Mouse (Mus musculus) forebrain, embryonic 14.5 days (tissue): ENCODE results near the gene Tesk1. TPM values are rescaled to one million over a fixed set of nuclear protein-coding genes. Genes with fewer than 3 reads are reported as not detected.

Experiments
- ATAC-seq: fragments of 200-750 bp; cut with Nextera tagmentation; 2 replicates; pipeline ENCODE4 v1.8.0; 2017; ENCODE audit warnings: mild to moderate bottlenecking, moderate library complexity
- DNase-seq: peaks from one replicate; pipeline ENCODE4 v3.0.0-alpha.2; 2015; ENCODE audit warnings: low spot score
- H3K27ac ChIP-seq: fragments of 300-500 bp; sonication (generic); 2 replicates; pipeline ENCODE4 v1.5.1; 2014; ENCODE audit warnings: low read depth, mild to moderate bottlenecking, control low read depth, low read length, moderate library complexity
- H3K27me3 ChIP-seq: fragments of 300-500 bp; sonication (generic); replicated peaks from 2 replicates; pipeline ENCODE4 v1.6.1; 2014; ENCODE audit warnings: low read length, control low read depth, mixed read lengths; ENCODE audit not compliant: control insufficient read depth, insufficient read depth
- H3K36me3 ChIP-seq: fragments of 300-500 bp; sonication (generic); 2 replicates; pipeline ENCODE4 v1.6.1; 2014; ENCODE audit warnings: low read length, control low read depth; ENCODE audit not compliant: control insufficient read depth, insufficient read depth
- H3K4me1 ChIP-seq: fragments of 300-500 bp; sonication (generic); 2 replicates; pipeline ENCODE4 v1.6.1; 2014; ENCODE audit warnings: antibody characterized with exemption, low read length, control low read depth; ENCODE audit not compliant: control insufficient read depth, insufficient read depth
- H3K4me2 ChIP-seq: fragments of 300-500 bp; sonication (generic); 2 replicates; pipeline ENCODE4 v1.6.1; 2014; ENCODE audit warnings: mild to moderate bottlenecking, control low read depth, low read length
- H3K4me3 ChIP-seq: fragments of 300-500 bp; sonication (generic); 2 replicates; pipeline ENCODE4 v1.5.1; 2014; ENCODE audit warnings: low read depth, low read length, control low read depth
- H3K9ac ChIP-seq: fragments of 300-500 bp; sonication (generic); 2 replicates; pipeline ENCODE4 v1.6.1; 2014; ENCODE audit warnings: mild to moderate bottlenecking, low read length, control low read depth, moderate library complexity
- H3K9me3 ChIP-seq: fragments of 300-500 bp; sonication (generic); replicated peaks from 2 replicates; pipeline ENCODE4 v1.6.1; 2016; ENCODE audit warnings: low read length, control low read depth, mixed read lengths; ENCODE audit not compliant: control insufficient read depth
- WGBS: fragments of 180-500 bp; shearing (Covaris S2); extraction: QIAGEN DNeasy Blood & Tissue Kit; methylation state at CpG from one replicate; pipeline ENCODE4 v1.1.7; 2014; 5-methylcytosine and 5-hydroxymethylcytosine counted together
- polyA plus RNA-seq: library from polyadenylated mRNA; unstranded; fragments of >200 nt; fragmentation: Nextera tagmentation; extraction: Ambion mirVana; gene quantifications from 2 replicates; pipeline ENCODE4 v1.2.1, GENCODE M21; 2014

Tesk1 gene
- polyA plus RNA-seq, 1 experiment from 2014 or later, result 10.2 TPM

DNA sequence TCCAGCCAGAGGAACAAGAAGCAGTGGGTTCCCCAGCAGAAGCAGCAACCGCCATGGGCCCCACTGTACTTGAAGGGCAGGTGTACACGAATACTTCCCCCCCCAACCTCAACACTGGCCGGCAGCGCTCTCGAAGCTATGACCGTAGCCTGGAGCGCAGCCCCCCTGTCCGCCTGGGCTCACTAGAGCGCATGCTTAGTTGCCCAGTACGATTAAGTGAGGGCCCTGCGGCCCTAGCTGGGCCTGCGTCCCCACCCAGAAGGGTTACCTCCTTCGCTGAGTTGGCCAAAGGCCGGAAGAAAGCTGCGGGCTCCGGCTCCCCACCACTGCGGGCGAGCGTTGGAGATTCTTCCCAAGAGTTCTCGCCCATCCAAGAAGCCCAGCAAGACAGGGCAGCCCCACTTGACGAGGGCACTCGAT, 25.7 kb upstream of the Tesk1 start:
- H3K27ac ChIP-seq, result no peak overlapping the region
- DNase-seq, result no peak
- no peak overlapping the region for H3K4me3 ChIP-seq
- no peaks in the 10 kb centered on the region for H3K9me3 ChIP-seq
- H3K4me2 ChIP-seq, result no peak overlapping the region
- ATAC-seq, result no peak
- H3K9ac ChIP-seq, result no peak overlapping the region
- WGBS, result 96% methylated on average over 22 of the region's 22 CpGs
- no peaks in the 10 kb centered on the region for H3K4me1 ChIP-seq
- H3K27me3 ChIP-seq, result no peaks in the 10 kb centered on the region
- H3K36me3 ChIP-seq, result peaks cover 47% of the 10 kb centered on the region

DNA sequence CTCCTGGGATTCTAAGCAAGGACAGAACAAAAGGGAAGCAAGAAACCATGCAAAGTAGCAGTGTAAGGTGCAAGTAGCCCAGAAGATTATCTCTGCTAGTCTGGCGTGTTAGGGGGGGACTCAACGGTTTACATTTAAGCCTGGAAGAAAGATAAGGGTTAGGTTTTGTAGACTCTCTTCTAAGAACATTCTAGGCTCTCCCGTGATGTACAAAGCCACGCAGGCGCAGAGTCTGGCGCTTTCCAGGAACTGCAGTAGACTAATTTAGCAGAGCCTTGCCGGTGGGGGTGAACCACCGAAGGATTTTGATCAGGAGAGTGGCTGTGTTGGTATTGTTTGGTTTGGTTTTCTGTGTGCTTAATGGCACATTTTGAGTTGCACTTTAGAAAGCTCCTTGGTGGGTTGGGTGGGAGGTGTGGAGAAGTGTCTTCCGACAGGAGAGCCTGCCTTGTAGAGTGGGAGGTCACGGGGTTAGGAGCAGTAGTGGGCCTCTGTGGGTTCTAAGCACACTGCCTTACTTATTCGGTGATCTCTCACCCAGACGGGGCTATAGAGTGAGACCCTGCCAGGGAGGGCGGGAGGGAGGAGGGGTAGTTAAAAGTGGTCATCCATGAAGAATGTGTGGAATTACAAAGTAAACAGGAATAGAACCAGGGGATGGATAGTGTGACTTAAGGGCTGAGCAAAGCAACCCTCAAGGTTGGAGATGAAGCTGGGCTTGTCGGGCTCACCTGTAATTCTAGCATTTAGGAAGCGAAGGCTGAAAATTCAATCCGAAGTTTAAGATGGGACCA, 24.3 kb upstream of the Tesk1 start:
- no peak overlapping the region for H3K9ac ChIP-seq
- H3K4me3 ChIP-seq, result no peak overlapping the region
- H3K4me1 ChIP-seq, result no peaks in the 10 kb centered on the region
- no peaks in the 10 kb centered on the region for H3K27me3 ChIP-seq
- no peak overlapping the region for H3K27ac ChIP-seq
- WGBS, result 93% methylated on average over 16 of the region's 16 CpGs
- no peak overlapping the region for H3K4me2 ChIP-seq
- DNase-seq (no peak), ATAC-seq (no peak)
- peaks cover 56% of the 10 kb centered on the region for H3K36me3 ChIP-seq
- no peaks in the 10 kb centered on the region for H3K9me3 ChIP-seq

DNA sequence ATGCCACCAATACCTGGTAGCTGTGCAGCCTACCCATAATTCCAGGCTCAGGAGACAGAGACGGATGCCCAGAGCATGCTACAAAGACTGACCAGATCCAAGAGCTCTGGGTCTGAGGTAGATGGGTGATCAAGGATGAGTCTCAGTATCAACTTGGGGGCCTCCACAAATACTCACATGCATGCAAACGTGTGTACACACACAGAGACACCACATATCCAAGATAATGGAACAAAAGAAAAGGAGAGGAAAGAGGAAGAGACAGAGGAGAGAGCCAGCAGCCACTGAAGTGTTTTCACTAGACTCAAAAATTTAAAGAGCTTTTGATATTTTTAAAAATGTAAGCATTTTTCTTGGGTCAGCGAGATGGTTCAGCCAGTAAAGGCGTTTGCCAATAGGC, 23.3 kb upstream of the Tesk1 start:
- no peaks in the 10 kb centered on the region for H3K9me3 ChIP-seq
- H3K27me3 ChIP-seq, result 0 out of 2 replicates have a peak, but pooled peaks cover 2% of the 10 kb centered on the region
- no peak overlapping the region for H3K27ac ChIP-seq
- H3K9ac ChIP-seq, result peak overlapping the region; percentile 8; the same call in 1 of the 2 replicates
- H3K4me2 ChIP-seq, result no peak overlapping the region
- DNase-seq, result no peak
- H3K4me1 ChIP-seq, result no peaks in the 10 kb centered on the region
- H3K36me3 ChIP-seq, result peaks cover 66% of the 10 kb centered on the region
- WGBS, result 75% methylated on average over 4 of the region's 4 CpGs
- H3K4me3 ChIP-seq, result no peak overlapping the region
- ATAC-seq, result no peak

DNA sequence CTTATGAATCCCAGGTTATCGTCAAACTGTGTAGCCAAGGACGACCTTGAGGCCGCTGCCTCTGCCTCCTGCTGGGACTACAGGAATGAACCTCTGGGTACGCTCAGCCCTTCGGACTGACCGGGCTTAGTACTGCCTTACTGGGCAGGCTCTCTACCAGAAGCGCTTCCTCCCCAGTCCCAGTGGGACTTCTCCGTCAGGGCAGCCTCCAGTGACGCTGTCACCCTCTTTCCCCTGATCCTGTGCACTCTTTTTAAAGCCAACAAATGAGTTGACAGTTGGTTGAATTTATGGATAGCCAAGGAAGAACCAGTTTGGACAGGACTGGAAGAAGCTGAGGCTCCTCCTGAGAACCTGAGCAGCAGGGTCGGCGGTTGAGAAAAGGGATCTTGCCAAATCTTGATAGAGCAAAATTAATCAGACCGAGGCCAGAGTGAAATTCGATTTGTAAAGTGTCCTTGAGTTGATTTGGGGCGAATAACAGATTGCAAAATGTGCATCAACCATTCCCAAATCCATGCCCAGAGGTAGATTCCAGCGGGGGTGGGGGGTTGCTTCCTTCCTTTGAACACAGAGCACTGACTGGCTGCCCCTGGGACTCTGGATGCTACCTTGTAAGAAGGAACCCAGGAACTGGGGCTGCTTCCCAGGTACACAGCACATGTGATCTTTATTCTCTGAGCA, 22.6 kb upstream of the Tesk1 start:
- no peaks in the 10 kb centered on the region for H3K4me1 ChIP-seq
- no peak overlapping the region for H3K9ac ChIP-seq
- no peak for ATAC-seq

DNA sequence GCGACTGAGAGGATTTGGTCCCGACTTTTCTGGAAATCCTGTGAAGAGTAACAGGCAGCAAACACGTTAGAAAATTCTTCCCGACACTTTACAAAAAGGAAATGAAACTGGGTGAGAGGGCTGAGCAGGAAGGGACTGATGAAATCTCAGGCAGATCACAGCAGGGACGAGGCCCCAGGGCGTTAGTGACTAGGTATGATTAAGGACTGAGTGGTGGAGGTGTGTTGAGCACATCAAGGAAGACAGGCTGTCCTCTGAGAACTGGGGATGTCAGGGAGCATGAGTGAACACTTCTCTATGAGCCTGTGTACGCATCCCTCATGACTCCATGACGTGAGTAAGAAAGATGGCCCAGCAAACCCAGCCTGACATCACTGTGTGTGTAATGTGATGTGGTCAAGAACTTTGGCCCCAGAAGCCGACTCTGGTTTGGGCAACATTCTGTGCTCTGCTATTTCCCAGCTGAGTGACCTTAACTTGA, 21.9 kb upstream of the Tesk1 start:
- Histone ChIP-seq H3K4me2 (no peak overlapping the region), H3K4me3 (no peak overlapping the region), H3K4me1 (no peaks in the 10 kb centered on the region), H3K27me3 (0 out of 2 replicates have a peak, but pooled peaks cover 11% of the 10 kb centered on the region), H3K9ac (no peak overlapping the region), H3K36me3 (peaks cover 72% of the 10 kb centered on the region), H3K9me3 (no peaks in the 10 kb centered on the region), H3K27ac (no peak overlapping the region)
- DNase-seq, result no peak
- no peak for ATAC-seq
- 72% methylated on average over 9 of the region's 9 CpGs for WGBS

More for the DNA sequence above, 22.6 kb upstream of the Tesk1 start:
- Histone ChIP-seq H3K36me3 (peaks cover 72% of the 10 kb centered on the region), H3K27ac (no peak overlapping the region), H3K4me3 (no peak overlapping the region), H3K27me3 (0 out of 2 replicates have a peak, but pooled peaks cover 6% of the 10 kb centered on the region), H3K9me3 (no peaks in the 10 kb centered on the region), H3K4me2 (no peak overlapping the region)
- no peak for DNase-seq
- 65% methylated on average over 15 of the region's 15 CpGs for WGBS

DNA sequence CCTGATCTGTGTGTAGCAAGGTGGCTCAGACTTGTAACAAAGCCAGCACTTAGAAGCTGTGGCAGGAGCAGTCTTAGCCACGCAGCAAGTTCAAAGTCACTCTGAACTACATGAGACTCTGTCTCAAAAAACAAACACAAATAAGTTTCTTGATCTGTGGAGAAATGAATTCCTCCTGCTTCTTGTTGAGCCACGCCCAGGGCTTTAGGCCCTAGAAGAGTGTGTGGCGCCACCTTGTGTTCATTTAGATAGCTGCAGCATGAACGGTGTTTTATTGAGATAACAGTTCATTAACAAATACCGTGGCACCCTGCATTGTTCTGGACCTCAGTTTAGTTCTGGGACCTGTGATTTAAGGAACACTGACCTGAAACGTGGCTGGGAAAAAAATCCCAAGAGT, 21.4 kb upstream of the Tesk1 start:
- Histone ChIP-seq H3K4me2 (no peak overlapping the region), H3K4me1 (no peaks in the 10 kb centered on the region), H3K36me3 (peaks cover 72% of the 10 kb centered on the region), H3K9ac (no peak overlapping the region), H3K27me3 (peaks cover 15% of the 10 kb centered on the region), H3K27ac (no peak overlapping the region), H3K9me3 (no peaks in the 10 kb centered on the region), H3K4me3 (no peak overlapping the region)
- ATAC-seq (peak; percentile 46), DNase-seq (peak; percentile 93)
- WGBS, result 5% methylated on average over 6 of the region's 6 CpGs

DNA sequence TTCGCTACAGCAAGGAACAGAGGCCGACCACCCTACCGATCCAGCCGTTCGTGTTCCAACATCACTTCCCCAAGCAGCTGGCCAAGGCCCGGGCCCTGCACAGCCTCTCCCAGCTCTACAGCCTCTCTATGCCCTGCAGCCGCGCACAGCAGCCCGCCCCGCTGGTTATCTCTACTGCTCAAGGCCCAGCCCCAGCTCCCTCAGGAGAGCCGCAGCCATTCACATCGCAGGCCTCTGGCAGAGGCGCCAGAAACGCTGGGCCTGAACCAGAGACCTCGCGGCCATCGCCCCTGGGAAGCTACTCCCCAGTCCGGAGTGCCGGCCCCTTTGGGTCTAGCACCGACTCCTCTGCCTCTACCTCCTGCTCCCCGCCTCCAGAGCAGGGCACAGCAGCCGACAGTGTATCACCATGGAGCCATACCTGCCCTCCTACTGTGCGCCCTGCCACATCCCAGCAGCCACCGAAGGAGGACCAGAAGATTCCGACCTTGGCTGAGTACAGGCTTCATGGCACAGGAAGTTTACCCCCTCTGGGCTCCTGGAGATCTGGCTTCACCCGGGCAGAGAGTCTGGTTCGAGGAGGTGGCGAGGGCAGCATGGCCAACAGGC, 20.0 kb upstream of the Tesk1 start:
- WGBS, result 81% methylated on average over 28 of the region's 28 CpGs
- DNase-seq (no peak), ATAC-seq (no peak)
- Histone ChIP-seq H3K4me2 (no peak overlapping the region), H3K27me3 (peaks cover 28% of the 10 kb centered on the region), H3K4me3 (no peak overlapping the region), H3K9me3 (no peaks in the 10 kb centered on the region), H3K4me1 (no peaks in the 10 kb centered on the region), H3K36me3 (peaks cover 72% of the 10 kb centered on the region), H3K9ac (no peak overlapping the region; the same call in 1 of the 2 replicates), H3K27ac (no peak overlapping the region)

DNA sequence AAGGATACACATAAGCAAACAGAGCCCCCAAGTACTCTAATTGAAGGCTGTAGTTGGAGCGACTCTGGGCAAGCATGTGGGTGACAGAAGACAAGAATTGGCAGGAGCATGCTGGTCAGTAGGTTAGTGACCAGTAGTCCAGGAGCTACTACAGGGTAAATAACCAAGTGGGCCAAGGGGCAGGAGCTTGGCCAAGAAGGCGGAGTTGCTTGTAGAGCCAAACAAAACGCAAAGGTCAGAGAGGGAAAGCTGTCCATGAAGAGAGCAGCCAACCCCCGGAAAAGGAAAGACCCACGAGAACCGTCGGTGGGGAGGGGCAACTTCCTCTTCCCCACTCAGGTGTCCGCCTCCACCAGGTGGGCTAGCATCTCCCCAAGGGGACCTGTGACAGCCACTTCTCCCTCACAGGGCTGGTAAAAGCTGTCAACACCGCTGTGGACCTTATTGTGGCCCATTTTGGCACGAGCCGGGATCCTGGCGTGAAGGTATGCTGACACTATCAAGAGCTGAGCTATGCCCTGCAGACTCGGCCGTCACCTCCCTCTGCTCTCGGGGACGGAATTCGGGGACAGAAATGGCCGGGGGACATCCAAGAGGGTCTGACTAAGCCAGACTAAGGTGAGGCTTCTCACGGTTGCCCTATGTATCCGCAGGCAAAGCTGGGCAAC, 18.3 kb upstream of the Tesk1 start:
- no peak for DNase-seq
- no peak for ATAC-seq
- Histone ChIP-seq H3K27ac (no peak overlapping the region), H3K9me3 (no peaks in the 10 kb centered on the region), H3K36me3 (peaks cover 67% of the 10 kb centered on the region), H3K27me3 (peaks cover 45% of the 10 kb centered on the region), H3K4me1 (no peaks in the 10 kb centered on the region; the same call in 1 of the 2 replicates), H3K4me2 (no peak overlapping the region), H3K9ac (no peak overlapping the region), H3K4me3 (no peak overlapping the region)
- 94% methylated on average over 20 of the region's 20 CpGs for WGBS
